Mouse (Mus musculus): ENCODE measurements around the gene Slc25a22.

The Slc25a22 gene

DNA sequence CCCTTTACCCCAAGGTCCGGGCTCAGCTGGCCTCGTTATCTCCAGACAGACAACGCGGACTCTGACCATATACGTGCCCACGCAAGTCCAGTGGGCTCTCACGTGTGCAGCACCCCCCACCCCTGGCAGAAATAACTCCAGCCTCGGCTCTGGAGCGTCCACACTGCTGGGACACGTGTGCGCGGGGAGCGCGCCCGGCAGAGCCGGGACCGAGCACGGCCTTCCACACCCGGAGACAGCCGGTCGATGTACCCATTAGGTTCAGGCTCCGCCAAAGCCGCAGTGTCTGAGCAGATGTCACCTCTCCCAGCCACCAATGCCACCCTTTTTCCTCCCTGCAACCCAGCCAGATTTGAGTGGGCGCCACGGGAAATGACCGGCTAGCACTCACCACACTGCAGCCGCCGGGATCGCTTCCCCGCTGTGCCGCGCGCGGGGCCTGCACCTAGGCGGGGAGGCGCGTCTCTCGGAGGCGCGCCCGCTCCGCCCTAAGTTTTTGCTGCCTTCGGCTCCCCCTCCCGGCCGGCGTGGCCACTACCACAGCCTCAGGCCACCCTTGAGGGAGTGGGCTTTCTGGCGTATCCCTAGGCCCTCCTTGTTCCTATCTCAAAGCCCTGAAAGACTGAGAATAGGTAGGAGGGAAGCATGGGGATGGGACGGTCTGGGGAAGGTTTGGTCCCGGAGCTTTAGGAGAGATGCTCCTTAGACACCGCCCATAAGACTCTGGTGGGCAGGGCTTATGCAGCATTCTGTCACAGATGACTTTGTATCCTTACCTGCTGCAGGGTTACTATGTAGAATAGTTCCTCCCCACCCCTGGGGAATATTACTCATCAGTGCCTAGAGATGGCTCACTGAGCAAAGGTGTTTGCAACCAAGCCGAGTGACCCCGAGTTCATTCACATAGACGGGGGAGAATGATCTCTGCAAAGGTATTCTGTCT lies at the start of gene Slc25a22:
Gene Slc25a22, minus strand, starts transcription at position 715 of the 943 bp plus-strand sequence.
- in situ Hi-C loops (cut with MboI; ENCODE audit: unreplicated experiment in 2 of 2): no loop called here

DNA sequence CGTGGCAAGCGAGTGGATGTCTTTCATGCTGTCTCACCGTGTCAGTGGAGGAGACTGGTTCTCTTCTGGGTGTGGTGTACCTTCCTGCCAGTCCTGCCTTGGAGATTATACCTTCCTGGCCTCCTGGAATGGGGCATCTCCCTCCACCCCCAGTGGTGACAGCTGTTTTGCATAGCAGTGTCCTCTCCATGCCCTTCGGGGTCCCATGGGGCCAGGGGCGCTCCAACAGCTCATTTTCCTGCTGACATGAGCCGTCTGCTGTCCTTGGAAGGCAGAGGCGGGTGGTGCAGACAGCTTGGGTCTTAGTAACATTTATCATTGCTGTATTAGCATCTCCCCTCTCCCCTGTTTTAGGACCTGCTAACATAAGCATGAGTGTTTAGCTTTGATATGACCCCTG lies 49.4 kb upstream of the Slc25a22 start:
- in situ Hi-C loops (cut with MboI; ENCODE audit: unreplicated experiment in 2 of 2): loop anchor here (5.0 to 25.0 kb wide), 3 partner anchors 40 to 418 kb away; partner anchors contain the start of gene Muc6 (in 2 of the 2)

DNA sequence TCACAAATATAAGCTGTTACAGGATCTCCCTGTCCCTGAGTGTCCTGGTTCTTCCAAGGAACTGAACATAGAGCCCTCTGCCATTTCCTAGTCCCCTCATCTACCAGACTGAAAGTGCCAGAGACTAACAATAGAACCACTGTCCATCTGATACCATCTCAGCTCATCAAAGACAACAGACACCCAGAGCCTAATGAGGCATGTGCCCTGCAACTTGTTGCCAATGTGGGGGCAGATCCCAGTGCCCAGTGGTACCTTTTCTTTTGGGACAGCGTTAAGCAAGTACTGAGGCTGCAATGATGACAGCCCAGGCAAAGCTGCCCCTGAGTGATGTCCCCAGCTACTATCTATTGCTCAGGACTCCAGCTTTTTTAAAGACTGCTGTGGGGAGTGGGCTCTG lies 48.5 kb upstream of the Slc25a22 start:
- in situ Hi-C loops (cut with MboI; ENCODE audit: unreplicated experiment in 2 of 2): loop anchor here (5.0 to 25.0 kb wide), 3 partner anchors 41 to 419 kb away; partner anchors contain the start of gene Muc6 (in 2 of the 2)

DNA sequence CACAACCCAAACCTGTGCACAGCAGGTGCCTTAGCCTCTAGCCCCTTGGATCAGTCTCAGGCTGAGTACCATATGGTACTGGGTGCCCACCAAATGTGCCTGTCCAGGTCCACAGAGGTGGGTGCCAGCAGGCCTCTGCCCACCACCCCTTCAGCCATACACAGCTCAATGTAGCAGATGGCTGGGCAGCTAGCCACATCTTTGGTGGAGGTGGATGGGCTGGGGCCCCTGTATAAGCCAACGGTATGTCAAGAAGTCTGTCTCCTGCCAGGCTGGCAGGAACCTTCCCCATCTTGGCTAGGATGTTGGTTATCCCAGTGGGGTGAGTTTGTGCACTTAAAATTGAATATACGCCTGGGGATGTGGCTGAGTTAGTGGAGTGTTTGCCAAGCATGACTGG lies 47.9 kb upstream of the Slc25a22 start:
- in situ Hi-C loops (cut with MboI; ENCODE audit: unreplicated experiment in 2 of 2): loop anchor here (5.0 to 25.0 kb wide), 3 partner anchors 42 to 419 kb away; partner anchors contain the start of gene Muc6 (in 2 of the 2)

DNA sequence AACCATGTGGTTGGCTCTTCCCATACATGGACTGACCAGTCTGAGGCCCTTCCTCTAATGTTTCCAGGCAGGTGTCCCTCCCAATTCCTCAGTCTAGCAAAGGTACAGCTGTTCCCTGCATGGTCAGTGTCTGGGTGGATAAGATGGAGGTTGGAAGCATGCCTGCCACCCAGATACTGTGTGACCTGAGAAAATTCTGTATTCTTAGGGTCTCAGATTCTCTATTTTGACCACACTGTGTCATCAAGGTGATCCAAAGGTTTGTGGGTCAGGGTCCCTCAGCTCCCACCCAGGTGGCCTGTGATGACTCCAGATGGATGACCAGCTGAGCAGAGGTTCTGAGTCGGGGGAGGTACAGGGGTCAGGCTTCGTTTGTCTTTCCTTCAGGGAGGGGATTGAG lies 47.5 kb upstream of the Slc25a22 start:
- in situ Hi-C loops (cut with MboI; ENCODE audit: unreplicated experiment in 2 of 2): loop anchor here (5.0 to 25.0 kb wide), 3 partner anchors 42 to 420 kb away; partner anchors contain the start of gene Muc6 (in 2 of the 2)

DNA sequence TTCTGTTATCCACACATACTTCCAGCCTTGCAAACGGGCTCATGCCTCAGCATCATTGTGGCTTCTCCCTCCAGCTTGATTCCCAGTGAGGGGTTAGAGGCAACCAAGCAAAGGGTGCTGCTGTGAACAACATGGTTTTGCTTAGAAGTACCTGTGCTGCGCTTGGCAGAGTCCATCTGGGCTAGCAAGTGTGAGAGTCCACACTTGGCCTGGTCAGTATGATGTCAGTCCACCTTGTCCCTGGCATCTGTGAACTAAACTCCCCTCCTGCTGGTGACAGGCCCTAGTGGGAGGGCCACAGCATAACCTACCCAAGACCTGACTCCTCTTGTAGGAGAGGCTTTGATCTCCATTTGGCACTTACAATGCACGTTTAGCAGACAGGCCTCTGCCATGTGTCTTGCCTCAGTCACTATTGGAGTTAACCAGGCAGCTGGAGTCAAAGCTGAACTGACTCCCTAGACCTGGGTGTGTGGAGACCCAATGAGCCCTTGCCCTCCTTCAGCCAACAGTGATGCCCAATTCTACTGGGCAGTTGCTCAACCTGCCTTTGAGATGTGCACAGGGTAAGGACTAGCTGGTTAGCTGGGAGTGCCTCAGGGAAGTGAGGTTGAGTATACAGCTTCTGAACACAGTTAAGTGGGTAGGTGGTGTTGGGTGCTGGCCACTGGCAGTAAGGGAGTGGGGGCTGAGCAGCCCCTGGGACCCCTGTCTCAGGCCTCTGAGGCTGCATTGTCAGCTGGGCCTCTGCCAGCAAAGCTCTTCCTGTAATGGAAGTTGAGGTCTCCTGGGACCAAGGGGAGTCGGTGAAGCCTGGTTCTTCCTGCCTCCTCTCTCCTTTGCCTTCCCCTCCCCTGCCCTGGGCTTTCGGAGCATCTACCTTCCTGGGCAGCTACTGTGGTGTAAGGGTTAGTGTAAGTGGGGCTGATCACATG lies 46.8 kb upstream of the Slc25a22 start:
- in situ Hi-C loops (cut with MboI; ENCODE audit: unreplicated experiment in 2 of 2): loop anchor here (5.0 to 25.0 kb wide), 3 partner anchors 43 to 420 kb away; partner anchors contain the start of gene Muc6 (in 2 of the 2)

DNA sequence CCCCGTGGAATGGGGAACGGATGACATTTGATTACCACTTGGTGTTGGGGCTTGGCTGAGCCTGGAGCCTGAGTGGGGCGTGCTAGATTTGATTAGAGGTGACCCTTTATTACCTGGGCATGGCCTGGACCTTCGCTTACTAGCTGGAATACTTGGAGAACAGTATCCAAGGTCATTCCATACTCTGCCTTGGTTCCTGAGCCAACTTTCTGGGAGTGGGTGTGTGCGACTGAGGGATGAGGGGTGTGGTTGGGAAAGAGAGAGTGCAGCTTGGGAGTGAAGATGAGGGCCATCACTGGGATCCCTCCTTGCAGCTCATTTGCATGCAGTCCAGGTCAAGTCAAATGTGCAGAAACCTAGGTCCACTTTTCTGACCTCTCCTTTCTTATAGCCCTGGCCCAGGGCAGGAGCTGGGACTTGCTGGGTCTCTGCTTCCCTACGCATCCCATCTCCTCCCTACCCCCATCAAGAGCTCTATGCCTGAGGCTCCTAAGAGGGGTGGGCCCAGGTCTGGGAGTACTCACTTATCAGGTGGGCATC lies 45.5 kb upstream of the Slc25a22 start:
- in situ Hi-C loops (cut with MboI; ENCODE audit: unreplicated experiment in 2 of 2): loop anchor here (5.0 to 25.0 kb wide), 3 partner anchors 44 to 422 kb away; partner anchors contain the start of gene Muc6 (in 2 of the 2)

DNA sequence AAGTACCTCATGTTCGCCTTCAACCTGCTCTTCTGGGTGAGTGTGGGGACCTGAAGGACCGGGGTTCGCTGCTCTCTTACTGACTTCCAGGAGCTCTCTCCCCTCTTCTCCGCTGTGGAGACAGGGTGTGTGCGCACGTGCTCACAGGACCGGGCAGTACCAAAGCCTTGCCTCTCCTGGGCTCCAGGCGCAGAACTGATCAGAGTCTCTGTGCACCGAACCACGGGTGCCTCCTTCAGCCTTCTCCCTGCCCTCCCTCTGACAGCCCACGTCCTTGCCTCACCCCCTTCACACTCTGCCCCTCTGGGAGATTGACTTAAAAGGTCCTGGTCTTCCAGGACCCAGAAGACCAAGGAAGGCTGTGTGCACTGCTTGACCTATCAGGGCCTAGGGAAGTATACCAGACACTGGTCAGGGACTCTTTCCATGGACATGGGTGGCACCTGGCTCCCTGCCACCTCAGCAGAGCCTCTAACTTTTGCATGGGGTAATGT lies 44.9 kb upstream of the Slc25a22 start:
- in situ Hi-C loops (cut with MboI; ENCODE audit: unreplicated experiment in 2 of 2): loop anchor here (5.0 to 25.0 kb wide), 3 partner anchors 45 to 422 kb away; partner anchors contain the start of gene Muc6 (in 2 of the 2)

DNA sequence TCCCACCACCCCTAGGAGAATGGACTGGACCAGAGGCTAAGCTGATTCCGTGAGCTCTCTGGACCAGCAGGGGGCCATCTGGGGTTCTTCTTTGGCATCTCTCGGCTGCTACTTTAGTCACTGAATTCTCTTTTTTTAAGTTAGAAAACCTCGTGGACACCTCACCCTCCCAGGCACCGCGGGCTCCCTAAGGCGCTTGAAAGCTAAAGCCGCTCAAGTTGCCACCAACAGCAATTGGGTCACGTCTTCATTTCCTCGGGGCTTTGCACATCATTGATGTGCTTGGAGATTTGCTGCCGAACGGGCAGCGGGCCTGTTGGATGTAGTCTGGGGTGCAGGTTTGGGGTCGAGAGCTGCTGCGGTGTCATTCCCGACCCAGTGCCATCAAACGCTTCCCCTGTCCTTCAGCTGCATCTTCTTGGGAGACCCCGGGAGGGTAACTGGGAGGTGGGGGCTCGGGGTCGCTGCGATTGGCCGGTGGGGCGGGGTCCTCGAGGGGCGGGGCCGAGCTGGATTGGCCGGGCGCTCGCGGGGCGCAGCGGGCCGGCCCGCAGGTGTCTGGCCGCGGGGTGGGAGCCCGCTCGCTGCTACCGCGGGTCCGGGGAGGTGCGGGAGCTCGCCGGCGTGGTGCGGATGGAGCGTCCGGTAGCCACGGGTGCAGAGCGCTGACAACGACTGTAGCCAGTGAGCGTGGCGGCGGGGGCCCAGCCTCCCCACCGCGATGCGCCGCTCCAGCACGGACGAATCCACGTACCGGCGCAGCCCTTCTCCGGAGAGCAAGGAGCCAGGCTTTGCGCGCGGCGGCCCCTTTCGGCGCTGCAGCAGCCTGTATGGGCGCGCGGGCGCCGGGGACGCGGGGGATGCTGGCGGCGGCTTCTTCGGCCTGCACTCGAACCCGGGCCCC lies 44.1 kb upstream of the Slc25a22 start:
- in situ Hi-C loops (cut with MboI; ENCODE audit: unreplicated experiment in 2 of 2): loop anchor here (5.0 to 25.0 kb wide), 3 partner anchors 46 to 423 kb away; partner anchors contain the start of gene Muc6 (in 2 of the 2)

DNA sequence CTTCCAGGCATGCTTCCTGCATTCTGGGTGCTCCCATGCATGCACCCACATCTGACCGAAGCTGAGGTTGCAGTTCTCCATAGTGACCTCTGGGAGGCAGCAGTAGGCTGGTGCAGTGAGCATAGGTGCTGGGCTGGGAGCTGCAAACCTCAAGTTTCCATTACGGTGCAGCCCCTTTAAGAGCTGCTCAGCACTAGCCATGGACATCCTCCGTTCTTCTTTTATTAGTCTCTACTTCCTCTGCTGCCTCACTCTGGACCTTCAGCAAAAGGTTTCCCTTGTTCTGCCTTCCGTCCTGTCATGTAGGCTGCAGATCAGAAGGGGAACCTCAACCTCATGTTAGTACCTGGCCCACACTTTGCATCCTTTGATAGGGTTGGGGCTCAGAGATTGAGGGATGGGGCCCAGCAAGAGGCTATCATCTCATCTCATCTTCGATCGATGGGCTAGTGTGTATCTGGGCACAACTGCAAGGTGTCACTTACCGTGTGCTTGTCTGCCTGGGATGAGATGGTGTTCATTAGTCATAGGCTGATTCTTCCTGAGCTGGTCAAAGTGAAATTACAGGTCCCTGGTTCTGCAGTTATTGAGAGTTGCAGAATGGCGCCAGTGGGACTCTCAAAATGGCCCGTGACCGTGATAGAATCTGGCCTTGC lies 43.3 kb upstream of the Slc25a22 start:
- in situ Hi-C loops (cut with MboI; ENCODE audit: unreplicated experiment in 2 of 2): loop anchor here (5.0 to 25.0 kb wide), 3 partner anchors 46 to 424 kb away; partner anchors contain the start of gene Muc6 (in 2 of the 2)

DNA sequence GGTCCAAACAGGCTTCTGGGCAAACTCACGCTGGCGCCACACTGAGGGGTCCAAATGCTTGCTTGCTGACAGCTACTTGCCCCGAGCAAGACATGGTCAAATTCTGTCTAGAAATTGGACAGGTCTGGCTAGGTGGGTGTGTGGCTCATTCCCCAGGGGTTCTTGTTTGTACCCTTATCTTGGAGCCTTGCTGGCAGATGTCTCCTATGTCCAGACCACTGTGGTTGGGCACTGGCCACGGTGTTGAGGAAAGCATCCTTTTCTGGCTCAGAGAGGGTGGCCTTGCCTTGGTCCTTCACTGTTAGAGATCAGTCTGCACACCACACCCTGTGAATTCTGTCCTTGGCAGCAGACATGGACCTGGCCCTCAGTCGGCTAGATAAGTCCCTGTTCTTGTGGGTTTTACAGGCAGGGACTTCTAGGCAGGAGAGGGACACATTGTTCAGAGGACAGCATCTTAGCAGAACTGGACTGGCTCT lies 40.6 kb upstream of the Slc25a22 start:
- in situ Hi-C loops (cut with MboI; ENCODE audit: unreplicated experiment in 2 of 2): loop anchor here (10.0 to 25.0 kb wide), 2 partner anchors 184 to 426 kb away; partner anchors contain the start of gene Muc6 (in 2 of the 2)

DNA sequence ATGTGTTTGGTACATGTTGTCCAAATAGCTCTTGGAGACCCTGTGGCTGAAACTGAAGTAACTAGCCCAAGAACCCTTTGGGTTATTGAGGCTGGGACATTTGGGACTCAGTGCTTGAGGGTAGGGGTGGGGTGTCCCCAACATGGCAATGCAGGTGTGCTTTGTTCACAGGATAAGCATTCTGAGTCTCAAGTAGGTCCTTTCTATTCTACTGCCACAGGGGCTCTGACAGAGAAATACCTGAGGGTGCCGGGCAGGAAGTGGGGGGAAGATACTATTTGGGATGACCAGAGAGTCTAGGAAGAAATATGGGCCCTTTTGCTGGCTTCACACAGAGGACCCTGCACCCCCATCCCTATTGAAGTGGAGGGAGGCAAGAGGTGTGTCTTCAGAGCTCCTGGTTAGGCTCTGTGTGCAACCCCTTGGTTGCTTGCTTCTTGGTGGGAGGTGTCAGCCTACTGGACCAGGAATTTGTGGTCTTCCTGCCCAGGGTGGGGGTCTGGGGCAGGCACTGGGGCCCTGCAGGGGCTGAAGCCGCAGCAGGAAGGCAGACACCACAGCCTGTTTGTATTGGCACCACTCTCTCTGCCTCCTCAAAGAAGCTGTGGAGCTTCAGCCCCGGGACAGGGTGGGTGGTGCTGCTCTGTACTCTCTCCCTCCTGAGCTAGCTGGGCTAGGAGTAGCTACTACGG lies 40.0 kb upstream of the Slc25a22 start:
- in situ Hi-C loops (cut with MboI; ENCODE audit: unreplicated experiment in 2 of 2): loop anchor here (10.0 to 25.0 kb wide), 2 partner anchors 185 to 427 kb away; partner anchors contain the start of gene Muc6 (in 2 of the 2)

DNA sequence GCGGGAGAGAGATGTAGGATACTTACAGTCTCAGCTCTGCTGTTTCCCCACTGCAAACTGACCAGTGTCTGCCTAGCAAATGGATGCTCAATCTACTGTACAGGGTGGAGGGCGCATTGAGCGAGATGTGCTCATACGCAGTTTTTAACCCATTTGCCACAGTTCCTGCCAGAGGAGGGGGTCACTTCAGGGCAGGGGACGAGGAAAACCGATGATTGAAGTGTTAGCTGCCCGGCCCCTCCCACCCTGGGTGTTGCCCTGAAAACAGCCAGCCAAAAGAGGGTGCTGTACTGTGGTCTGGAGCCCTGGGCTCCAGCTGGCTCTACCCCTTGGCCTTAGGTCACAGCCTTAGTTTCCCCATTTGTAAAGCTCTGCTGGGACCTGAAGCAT lies 39.3 kb upstream of the Slc25a22 start:
- in situ Hi-C loops (cut with MboI; ENCODE audit: unreplicated experiment in 2 of 2): loop anchor here (10.0 to 25.0 kb wide), 2 partner anchors 185 to 428 kb away; partner anchors contain the start of gene Muc6 (in 2 of the 2)

DNA sequence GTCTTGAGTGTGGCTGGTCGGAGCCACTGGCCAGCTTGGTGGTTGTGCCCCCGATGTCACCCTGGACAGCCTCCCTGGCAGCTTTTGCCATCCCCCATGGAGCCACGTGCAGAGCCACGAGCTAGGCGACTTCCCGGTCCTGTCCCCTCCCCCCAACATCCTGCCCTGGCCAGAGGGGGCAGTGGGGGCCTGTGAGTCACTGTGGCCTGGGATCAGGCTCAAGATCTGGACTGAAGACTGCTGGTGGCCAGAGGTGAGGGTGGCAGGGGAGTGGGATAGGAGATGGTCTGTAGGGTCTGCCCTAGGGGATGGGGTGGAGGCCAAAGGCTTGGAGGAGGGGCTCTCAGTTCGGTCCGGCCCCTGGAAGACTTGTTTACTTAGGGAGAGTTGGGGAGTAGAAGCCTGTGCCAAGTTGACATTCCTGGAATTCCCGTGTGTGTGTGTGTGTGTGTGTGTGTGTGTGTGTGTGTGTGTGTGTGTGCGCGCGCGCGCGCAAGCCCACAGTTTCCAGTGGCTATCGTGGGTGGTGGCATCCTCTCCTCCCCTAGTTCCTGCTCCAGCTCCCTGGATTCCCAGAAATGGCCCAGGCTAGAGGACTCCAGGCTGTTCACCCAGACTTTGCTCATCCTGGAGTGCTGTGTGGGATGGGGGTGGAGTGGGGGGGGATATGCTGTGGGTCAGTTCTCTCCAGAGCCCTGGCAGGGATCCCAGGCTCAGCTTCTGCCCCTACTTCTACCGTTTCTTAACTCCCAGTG lies 38.7 kb upstream of the Slc25a22 start:
- in situ Hi-C loops (cut with MboI; ENCODE audit: unreplicated experiment in 2 of 2): loop anchor here (10.0 to 25.0 kb wide), 2 partner anchors 186 to 428 kb away; partner anchors contain the start of gene Muc6 (in 2 of the 2)

DNA sequence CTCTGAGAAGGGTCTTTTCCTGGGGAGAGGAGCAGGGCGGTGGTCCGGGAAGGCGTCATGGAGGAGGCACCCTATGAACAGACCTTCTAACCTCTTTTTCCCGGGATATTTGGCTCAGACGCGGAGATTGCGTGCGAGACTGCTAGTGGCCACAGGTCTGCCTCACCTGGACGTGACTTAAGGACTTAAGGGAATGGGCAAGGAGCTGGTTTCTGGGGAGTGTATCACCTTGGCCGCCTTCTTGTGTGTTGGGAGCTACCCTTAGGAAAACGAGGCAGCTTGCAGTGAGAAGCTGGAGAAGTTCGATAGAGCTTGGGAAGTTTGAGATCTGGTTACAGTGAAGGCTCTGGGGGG lies 38.1 kb upstream of the Slc25a22 start:
- in situ Hi-C loops (cut with MboI; ENCODE audit: unreplicated experiment in 2 of 2): loop anchor here (10.0 to 25.0 kb wide), 2 partner anchors 187 to 429 kb away; partner anchors contain the start of gene Muc6 (in 2 of the 2)

Data from v-Abl transformed pro-B cells (cell line).